Mouse (Mus musculus): ENCODE results near the gene Chn1.

GRCm38 (mm10) chr2:73774786-73775682, at the start of gene Chn1:
- no peak for TF ChIP-seq POLR2A (IDR thresholded peaks at IDR 0.05; ENCODE audit: control insufficient read depth, extremely low read depth, insufficient read depth, low read length, poor library complexity)
- TF ChIP-seq CTCF (IDR thresholded peaks at IDR 0.05; ENCODE audit: borderline replicate concordance, control insufficient read depth, extremely low read depth, insufficient read depth, low read length, poor library complexity): no peak

Measured in thymus, adult 2 months (tissue).